Mouse (Mus musculus): ENCODE data around the gene Fbf1.

- no peak for TF ChIP-seq GATA1 (IDR thresholded peaks at IDR 0.05; ENCODE audit: borderline replicate concordance, low read length)
- TF ChIP-seq FLI1 (IDR thresholded peaks at IDR 0.05; ENCODE audit: low read length): no peak
Observed at GRCm38 (mm10) chr11:116106963-116107776, 60.8 kb downstream of the Fbf1 start.
